ENCODE assay signal across 12 mouse cellular contexts in the genomic region with DNA sequence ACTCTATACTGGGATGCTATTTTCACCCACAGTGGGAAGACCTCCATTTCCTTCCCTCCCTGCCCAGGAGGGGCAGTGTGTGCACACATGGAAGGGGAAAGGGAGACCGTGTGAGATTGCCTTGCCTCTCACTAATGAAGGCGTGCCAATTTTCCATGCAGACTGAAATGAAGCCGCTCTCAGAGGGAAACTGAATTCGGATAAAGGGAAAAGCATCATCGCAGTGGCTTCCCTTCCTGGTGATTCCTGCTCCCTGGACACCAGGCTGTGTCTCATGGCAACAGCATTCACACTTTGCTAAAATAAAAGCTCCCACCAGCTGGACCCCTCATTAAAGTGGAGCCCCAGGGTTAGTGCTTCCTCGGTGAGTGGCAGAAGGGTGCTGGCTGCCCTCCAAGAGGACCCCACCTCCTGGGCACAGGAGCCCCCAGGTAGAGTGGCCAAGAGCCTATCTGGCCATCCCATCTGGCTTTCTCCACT. TPM values are rescaled to one million over a fixed set of nuclear protein-coding genes. Genes with fewer than 3 reads are reported as not detected.
A peak's percentile ranks its signal among the peaks of the same experiment; 100 is the strongest.
DNase-seq lines count a peak whose midpoint lies in the region; ATAC-seq and TF ChIP-seq lines count a peak whose summit lies in the region.
"Had no signal": no experiment of that assay in that cellular context is flagged by ENCODE, and none has a peak within 500 bp of the region (broad histone marks: within the 10 kb centered on the region; RNA-seq: fewer than 3 reads in every experiment).

No protein-coding gene starts in this region.

- ATAC-seq in heart, embryonic 11.5 days (replicated peaks; ENCODE audit: insufficient number of reproducible peaks, low FRiP score, low TSS enrichment) = no peak
- no peak for ATAC-seq in liver, postnatal 0 days
- ATAC-seq in stomach, postnatal 0 days (ENCODE audit: low FRiP score, low TSS enrichment) = 0 out of 2 replicates have a peak, but pooled peaks have one; percentile 12
- ATAC-seq in activated CD4-positive, CD25-positive, alpha-beta regulatory T cell, adult 4 months = no peak

- peak; percentile 30; the same call in 1 of the 2 replicates for TF ChIP-seq CTCF in liver, postnatal 0 days (IDR thresholded peaks at IDR 0.05; ENCODE audit: low read depth)
- TF ChIP-seq CTCF in stomach, postnatal 0 days (IDR thresholded peaks at IDR 0.05; ENCODE audit: low read depth) = peak; percentile 55

- H3K36me3 ChIP-seq in heart, embryonic 11.5 days (ENCODE audit: control insufficient read depth, insufficient read depth, low read length) = no peaks in the 10 kb centered on the region
- H3K36me3 ChIP-seq in liver, postnatal 0 days (replicated peaks; ENCODE audit: insufficient read depth, low read length) = no peaks in the 10 kb centered on the region
- H3K36me3 ChIP-seq in stomach, postnatal 0 days (ENCODE audit: control insufficient read depth, insufficient read depth, low read length) = no peaks in the 10 kb centered on the region
- H3K36me3 ChIP-seq: heart, embryonic 15.5 days; stomach, embryonic 15.5 days had no signal

- no peak overlapping the region for H3K9ac ChIP-seq in heart, embryonic 11.5 days (ENCODE audit: low read depth, low read length)
- H3K9ac ChIP-seq in liver, postnatal 0 days (replicated peaks) = no peak overlapping the region
- H3K9ac ChIP-seq in stomach, postnatal 0 days (ENCODE audit: low read length) = no peak overlapping the region
- H3K9ac ChIP-seq: heart, embryonic 15.5 days; stomach, embryonic 15.5 days had no signal

- no peak overlapping the region for H3K4me3 ChIP-seq in heart, embryonic 11.5 days (ENCODE audit: low read depth, low read length)
- no peak overlapping the region for H3K4me3 ChIP-seq in liver, postnatal 0 days (ENCODE audit: low read depth, low read length)
- H3K4me3 ChIP-seq in stomach, postnatal 0 days (ENCODE audit: low read depth, low read length) = no peak overlapping the region
- H3K4me3 ChIP-seq: heart, embryonic 15.5 days; stomach, embryonic 15.5 days had no signal

- no peaks in the 10 kb centered on the region; the same call in 1 of the 2 replicates for H3K4me1 ChIP-seq in heart, embryonic 11.5 days (ENCODE audit: control insufficient read depth, insufficient read depth, low read length)
- no peaks in the 10 kb centered on the region for H3K4me1 ChIP-seq in liver, postnatal 0 days (ENCODE audit: insufficient read depth)
- H3K4me1 ChIP-seq in stomach, postnatal 0 days (replicated peaks; ENCODE audit: control insufficient read depth, insufficient read depth) = no peaks in the 10 kb centered on the region
- H3K4me1 ChIP-seq: stomach, embryonic 15.5 days had no signal

- 61% methylated on average over 6 of the region's 6 CpGs for WGBS in heart, embryonic 11.5 days (ENCODE audit: insufficient replicate concordance)
- 65% methylated on average over 6 of the region's 6 CpGs for WGBS in liver, postnatal 0 days (ENCODE audit: insufficient replicate concordance)
- WGBS in stomach, postnatal 0 days = 56% methylated on average over 6 of the region's 6 CpGs

- peak; percentile 33 for DNase-seq in heart, postnatal 4 days
- no peak for DNase-seq in liver, postnatal 0 days
- DNase-seq in liver = no peak
- DNase-seq in right cerebral cortex, postnatal 14 days = peak; percentile 30
- DNase-seq in right cerebral cortex, adult 2 months (ENCODE audit: low spot score in 2 of 2) = no peak
- no peak for DNase-seq in stomach, postnatal 0 days (ENCODE audit: low spot score)
- DNase-seq: embryo, embryonic 11 days; gastrocnemius, postnatal 25 days had no signal

- peaks cover 26% of the 10 kb centered on the region for H3K27me3 ChIP-seq in heart, embryonic 11.5 days (ENCODE audit: control insufficient read depth, insufficient read depth, low read length)
- H3K27me3 ChIP-seq in liver, postnatal 0 days (ENCODE audit: insufficient read depth, low read length) = peaks cover 6% of the 10 kb centered on the region; the same call in 1 of the 2 replicates
- H3K27me3 ChIP-seq in stomach, postnatal 0 days (ENCODE audit: control insufficient read depth, insufficient read depth, low read length) = no peaks in the 10 kb centered on the region

- H3K4me2 ChIP-seq in heart, embryonic 11.5 days = no peak overlapping the region
- H3K4me2 ChIP-seq in liver, postnatal 0 days (ENCODE audit: low read depth, low read length) = no peak overlapping the region
- H3K4me2 ChIP-seq in stomach, postnatal 0 days (replicated peaks; ENCODE audit: low read depth) = no peak overlapping the region
- H3K4me2 ChIP-seq: heart, embryonic 15.5 days; stomach, embryonic 15.5 days had no signal

- H3K27ac ChIP-seq in heart, embryonic 11.5 days (ENCODE audit: low read depth, low read length) = no peak overlapping the region
- H3K27ac ChIP-seq in liver, postnatal 0 days (ENCODE audit: low read depth) = no peak overlapping the region
- no peak overlapping the region for H3K27ac ChIP-seq in stomach, postnatal 0 days (replicated peaks)
- H3K27ac ChIP-seq: heart, embryonic 15.5 days; stomach, embryonic 15.5 days had no signal

- H3K9me3 ChIP-seq in heart, embryonic 11.5 days (replicated peaks; ENCODE audit: control insufficient read depth, low read length) = no peaks in the 10 kb centered on the region
- no peaks in the 10 kb centered on the region for H3K9me3 ChIP-seq in liver, postnatal 0 days (ENCODE audit: low read length)
- no peaks in the 10 kb centered on the region for H3K9me3 ChIP-seq in stomach, postnatal 0 days (ENCODE audit: control insufficient read depth, low read length)
- H3K9me3 ChIP-seq: heart, embryonic 15.5 days; stomach, embryonic 15.5 days had no signal

- no peak for TF ChIP-seq EP300 in liver, postnatal 0 days (IDR thresholded peaks at IDR 0.05; ENCODE audit: low read depth)
- TF ChIP-seq EP300 in stomach, postnatal 0 days (optimal IDR thresholded peaks at IDR 0.05) = no peak

RNA-seq across cellular contexts. Expression of a gene that starts 9.7 kb away (rescaled TPM):
- 1 to 10 TPM; 1.7 to 1.8 TPM for total RNA-seq in heart, postnatal 4 days (2021)
- 0.23 TPM in 1 of 2 replicates, not detected in the other for polyA plus RNA-seq in heart, embryonic 11.5 days (2014; fragmentation: Nextera tagmentation; extraction: Ambion mirVana)
- 0.27 and 0.38 TPM in 2 replicates for polyA plus RNA-seq in liver, postnatal 0 days (2015; fragmentation: Nextera tagmentation; extraction: Ambion mirVana)
- polyA plus RNA-seq in stomach, postnatal 0 days (2015; fragmentation: Nextera tagmentation; extraction: Ambion mirVana) = 0.16 and 0.68 TPM in 2 replicates
- polyA plus RNA-seq in activated CD4-positive, CD25-positive, alpha-beta regulatory T cell, adult 4 months (2017; shearing (Covaris generic)) = 1 to 10 TPM; 3.8 to 5.7 TPM
- polyA plus RNA-seq: heart, embryonic 15.5 days had no signal

Comparison
In these comparisons a context has a peak if more than half of its experiments do, and no peak if none do; other contexts are left out.
1. DNase-seq: peak in heart, postnatal 4 days (single experiment) and right cerebral cortex, postnatal 14 days (single experiment); none in liver, postnatal 0 days (single experiment), liver (single experiment), right cerebral cortex, adult 2 months (0 of 2) and stomach, postnatal 0 days (single experiment).